Mouse (Mus musculus) bone marrow macrophage, adult 2 months (primary cell): Measurements from ENCODE around the gene Gdpd1.

Experiments
- CTCF ChIP-seq: IDR thresholded peaks from 2 replicates; pipeline ENCODE4 v1.5.1; 2012; ENCODE audit warnings: low read depth, mild to moderate bottlenecking, low read length, moderate library complexity
- POLR2A ChIP-seq: IDR thresholded peaks from 2 replicates; pipeline ENCODE4 v1.6.1; 2012; ENCODE audit warnings: mild to moderate bottlenecking, low read depth, low read length, borderline replicate concordance

DNA sequence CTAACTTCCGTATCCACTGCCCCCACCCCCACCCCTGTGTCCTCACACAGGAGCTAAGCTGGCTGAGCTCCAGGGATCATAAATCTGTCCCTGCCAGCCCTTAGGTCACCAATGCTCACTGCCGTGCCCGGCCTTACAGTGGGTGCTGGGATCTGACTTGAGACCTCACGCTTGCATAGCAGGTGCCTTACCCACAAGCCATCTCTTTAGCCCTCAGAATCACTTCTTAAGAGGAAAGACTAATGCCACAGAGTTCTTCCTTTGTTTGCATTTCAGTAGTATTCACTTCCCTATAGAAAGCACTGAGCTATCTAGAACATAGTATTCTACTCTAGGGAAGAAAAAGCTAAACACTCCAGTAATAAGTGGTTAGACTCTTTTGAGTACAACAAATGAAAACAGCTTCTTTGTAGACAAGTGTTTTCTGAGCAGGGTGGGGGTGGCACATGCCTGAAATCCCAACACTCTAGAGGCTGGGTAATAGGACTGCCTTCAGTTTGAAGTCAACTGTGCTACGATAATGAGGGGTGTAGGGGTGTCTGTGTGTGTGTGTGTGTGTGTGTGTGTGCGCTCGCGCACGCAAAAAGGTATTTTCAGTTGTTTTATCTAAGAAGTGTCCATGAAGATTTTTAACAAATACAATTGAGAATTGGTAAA, 34.4 kb downstream of the Gdpd1 start:
- no peak for TF ChIP-seq CTCF
- TF ChIP-seq POLR2A: no peak
